Mouse (Mus musculus) thymus, adult 2 months (tissue): Measurements from ENCODE around the gene Tmem106c.

Source experiments
- CTCF ChIP-seq: fragments of 200-500 bp; IDR thresholded peaks from 2 replicates; pipeline ENCODE4 v1.5.1; 2012; ENCODE audit warnings: mild to moderate bottlenecking, control low read depth, low read length, moderate library complexity, borderline replicate concordance; ENCODE audit not compliant: control insufficient read depth, poor library complexity, insufficient read depth; ENCODE audit errors: extremely low read depth
- POLR2A ChIP-seq: fragments of 200-500 bp; IDR thresholded peaks from 2 replicates; pipeline ENCODE4 v1.6.1; 2012; ENCODE audit warnings: mild to moderate bottlenecking, low read length, control low read depth, moderate library complexity; ENCODE audit not compliant: control insufficient read depth, poor library complexity, insufficient read depth; ENCODE audit errors: extremely low read depth

DNA sequence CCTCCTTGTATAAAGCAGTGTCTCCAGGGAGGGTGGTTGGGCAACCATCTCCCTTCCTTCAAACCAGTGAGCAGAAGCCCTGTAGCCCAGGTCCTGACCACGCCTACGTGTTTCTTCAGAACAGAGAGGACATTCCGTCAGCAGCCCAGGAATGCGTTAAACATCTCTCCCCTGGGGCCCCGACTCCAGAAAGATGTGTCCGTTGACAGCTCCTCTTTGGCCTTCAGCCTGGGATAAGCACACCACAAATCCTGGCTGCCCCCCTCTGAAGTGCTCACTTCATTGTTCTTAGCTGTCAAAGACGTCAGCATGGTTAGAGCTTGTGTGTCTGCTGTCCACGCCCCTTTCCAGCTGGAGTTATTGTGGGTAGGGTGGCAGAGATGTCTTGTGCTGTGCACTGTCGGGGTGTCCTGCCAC lies 49.7 kb upstream of the Tmem106c start:
- TF ChIP-seq CTCF: no peak
- no peak for TF ChIP-seq POLR2A
